Mouse (Mus musculus): ENCODE measurements around the gene Sel1l.
A peak's percentile ranks its signal among the peaks of the same experiment; 100 is the strongest.
"Not testable (repeated sequence)": the region's sequence is repeated elsewhere in the genome, so short reads cannot be mapped to it uniquely, and the experiment has no call there.

Gene Sel1l

GRCm38 (mm10) chr12:91815990-91816389, 33.0 kb downstream of the Sel1l start:
- peak; percentile 65 for DNase-seq

DNA sequence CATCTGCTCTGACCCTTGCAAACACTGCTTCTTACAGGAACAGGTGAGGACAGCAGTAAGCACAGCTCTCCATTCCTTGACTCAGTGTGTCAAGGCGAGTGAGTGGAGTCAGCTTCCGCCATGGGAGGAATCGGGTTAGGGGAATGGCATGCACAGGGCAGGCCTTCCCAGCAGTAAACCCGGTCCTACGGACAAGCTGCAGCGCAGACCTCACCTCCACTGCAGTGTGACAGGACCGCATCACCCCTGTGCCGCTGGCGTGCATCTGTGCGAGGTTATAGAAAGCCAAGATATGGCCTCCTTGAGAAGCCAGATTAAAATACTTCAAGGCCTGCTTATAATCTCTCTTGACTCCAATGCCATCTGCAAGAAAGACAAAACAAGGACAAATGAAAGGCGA, 33.4 kb downstream of the Sel1l start:
- DNase-seq, result no peak

GRCm38 (mm10) chr12:91808911-91809310, 40.0 kb downstream of the Sel1l start:
- DNase-seq, result no peak

DNA sequence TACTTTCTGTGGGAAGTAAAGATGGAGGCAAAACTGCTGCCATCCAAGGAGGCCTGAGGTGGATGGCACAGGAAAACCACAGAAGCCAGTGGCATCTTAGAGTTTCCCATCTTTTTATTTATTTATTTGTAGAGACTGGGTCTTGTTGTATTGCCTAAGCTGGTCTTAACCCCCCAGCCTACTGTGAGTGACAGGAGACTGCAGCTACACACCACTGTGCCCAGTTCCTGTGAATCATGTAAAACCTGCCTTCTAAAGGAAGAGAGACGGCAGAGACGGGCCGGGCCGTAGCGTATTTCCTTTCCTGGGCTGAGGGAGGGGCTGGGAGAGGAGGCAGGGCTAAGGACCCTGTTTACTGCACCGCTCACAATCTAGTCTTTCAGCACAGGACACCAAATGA, 41.2 kb downstream of the Sel1l start:
- DNase-seq, result no peak

GRCm38 (mm10) chr12:91807095-91807494, 41.9 kb downstream of the Sel1l start:
- no peak for DNase-seq

DNA sequence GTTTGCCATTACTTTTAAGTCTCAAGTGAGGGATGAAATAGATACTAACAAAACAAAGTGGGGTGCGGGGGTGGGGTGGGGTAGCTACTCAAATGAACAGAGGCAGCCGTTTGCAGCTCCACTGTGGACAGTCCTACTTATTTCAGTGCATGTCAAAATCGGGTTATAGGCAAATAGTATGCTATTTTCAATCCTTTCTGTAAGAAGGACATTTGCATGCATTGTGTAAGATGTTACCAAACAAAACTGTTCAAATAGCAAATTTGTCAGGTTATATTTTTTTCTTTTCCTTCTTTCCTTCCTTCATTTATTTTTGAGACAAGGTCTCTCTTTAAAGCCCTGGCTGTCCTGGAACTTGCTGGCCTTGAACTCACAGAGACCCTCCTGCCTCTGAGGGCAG, 44.7 kb downstream of the Sel1l start:
- no peak for DNase-seq

GRCm38 (mm10) chr12:91803207-91803932, 45.6 kb downstream of the Sel1l start:
- no peak for DNase-seq

GRCm38 (mm10) chr12:91802586-91803206, 46.3 kb downstream of the Sel1l start:
- no peak for DNase-seq

- no peak for DNase-seq
These were observed 48.0 kb downstream of the Sel1l start for GRCm38 (mm10) chr12:91800861-91801385.

DNA sequence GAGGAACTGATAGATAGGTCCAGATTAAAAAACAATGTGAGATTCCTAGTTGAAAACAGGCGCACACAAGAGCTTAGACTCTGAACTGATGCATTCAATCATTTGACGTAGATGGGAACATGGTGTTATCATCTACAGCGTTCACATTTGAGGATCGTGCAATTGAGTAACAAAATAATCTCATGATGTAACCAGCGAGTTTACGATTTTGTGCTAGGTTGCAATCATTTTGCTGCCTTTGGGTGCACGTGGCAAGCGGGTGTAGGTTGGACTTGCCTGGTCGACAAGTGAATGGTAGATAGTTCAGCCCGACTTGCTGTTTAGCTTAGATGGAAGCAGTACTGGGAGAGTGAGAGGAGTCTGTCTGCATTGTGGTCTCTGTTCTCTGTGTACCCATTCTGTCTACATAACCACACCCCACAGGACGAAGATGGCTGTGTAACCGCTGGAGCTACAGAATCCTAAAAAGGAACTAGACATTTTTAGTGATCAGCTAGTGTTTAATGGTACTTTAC, 49.1 kb downstream of the Sel1l start:
- no peak for DNase-seq

DNA sequence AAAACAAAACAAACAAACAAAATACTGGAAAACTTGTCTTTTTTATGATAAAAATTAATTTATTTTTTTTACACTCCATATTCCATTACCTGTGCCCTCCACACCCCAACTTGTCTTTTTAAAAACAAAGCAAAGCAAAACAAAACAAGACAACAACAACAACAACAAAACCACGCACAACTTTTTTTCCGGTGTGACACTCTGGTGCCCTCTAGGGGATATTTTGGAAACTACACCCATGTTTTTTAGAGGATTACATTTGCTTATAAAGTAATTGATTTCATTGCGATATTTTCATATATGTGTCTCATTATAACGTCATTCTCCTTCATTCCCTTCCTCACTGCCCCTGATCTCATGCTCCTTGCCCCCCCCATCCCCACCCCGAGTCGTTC, 49.6 kb downstream of the Sel1l start:
- no peak for DNase-seq

DNA sequence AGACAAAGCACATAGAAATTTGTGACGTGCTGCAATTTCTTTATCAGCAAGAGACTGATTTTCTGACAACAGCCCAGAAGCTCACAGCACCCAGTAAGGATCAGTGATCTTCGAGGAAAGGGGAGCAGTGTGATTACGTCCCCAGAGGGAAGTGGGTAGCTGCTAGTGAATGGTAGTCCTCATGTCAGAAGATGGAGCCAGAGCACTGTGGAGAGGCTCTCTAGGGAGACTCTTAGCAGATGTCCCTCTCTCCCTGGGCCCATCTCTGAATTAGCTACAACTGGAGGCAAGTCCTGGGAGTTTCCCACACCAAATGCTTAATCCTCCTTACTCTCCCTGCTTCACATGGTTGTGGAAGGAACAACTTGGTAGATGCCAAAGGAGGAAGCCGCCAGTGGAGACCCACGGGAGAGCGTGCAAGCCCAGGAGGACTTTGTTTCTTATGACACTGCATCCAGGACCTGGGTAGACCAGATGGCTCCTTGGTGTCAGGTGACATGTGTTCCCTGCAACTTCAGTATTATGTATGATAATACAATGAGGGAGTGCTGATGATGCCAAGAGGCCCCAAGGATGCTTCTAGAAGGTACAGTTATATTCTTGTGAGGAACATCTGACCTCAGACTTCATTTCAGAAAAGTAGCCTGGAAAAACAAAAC, 50.1 kb downstream of the Sel1l start:
- DNase-seq, result peak; percentile 39

GRCm38 (mm10) chr12:91796774-91797173, 52.2 kb downstream of the Sel1l start:
- DNase-seq, result peak; percentile 41

DNA sequence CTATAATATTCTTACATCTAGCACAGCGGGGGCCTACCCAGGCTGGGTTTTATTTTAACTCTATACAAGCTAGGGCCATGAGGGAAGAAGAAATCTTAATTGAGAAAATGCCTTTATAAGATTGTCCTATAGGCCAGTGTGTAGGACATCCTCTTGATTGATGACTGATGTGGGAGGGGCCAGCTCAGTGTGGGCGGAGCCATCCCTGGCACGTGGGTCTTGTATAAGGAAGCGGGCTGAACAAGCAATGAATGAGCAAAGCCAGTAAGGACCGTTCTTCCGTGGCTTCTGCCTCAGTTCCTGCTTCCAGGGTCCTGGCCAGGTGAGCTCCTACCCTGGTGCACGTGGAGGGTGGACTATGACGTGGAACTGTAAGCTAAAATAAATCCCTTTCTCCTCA, 55.7 kb downstream of the Sel1l start:
- no peak for DNase-seq

- DNase-seq, result no peak
These were observed 57.1 kb downstream of the Sel1l start for GRCm38 (mm10) chr12:91791822-91792221.

- DNase-seq, result peak; percentile 78
These were observed 59.2 kb downstream of the Sel1l start for GRCm38 (mm10) chr12:91789801-91790200.

- DNase-seq, result not testable (repeated sequence)
These were observed 60.5 kb downstream of the Sel1l start for GRCm38 (mm10) chr12:91788446-91788845.

- no peak for DNase-seq
These were observed 61.0 kb downstream of the Sel1l start, which contains the start of gene Ston2 for GRCm38 (mm10) chr12:91787959-91788437. Gene Ston2, minus strand, starts transcription at chr12:91788387.

DNA sequence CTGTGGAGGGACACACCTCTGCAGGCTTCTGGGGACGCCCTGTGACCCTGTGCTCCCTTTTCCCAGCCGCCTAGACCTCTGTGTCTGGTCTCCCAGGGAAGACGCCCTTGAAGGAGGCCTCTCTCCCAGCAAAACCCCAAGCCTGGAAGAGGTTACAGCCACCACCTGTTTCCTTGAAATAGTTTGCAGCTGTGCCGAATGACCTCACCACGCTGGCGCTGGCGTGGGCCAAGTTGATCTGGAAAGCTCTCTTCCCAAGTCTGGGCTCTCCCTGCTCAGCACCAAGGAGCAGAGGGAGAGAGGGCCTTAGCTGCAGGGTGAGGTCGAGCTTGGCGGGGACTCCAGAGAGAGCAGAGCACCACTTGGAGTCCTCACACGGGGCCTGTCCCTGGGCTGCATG, 62.6 kb downstream of the Sel1l start:
- peak; percentile 39 for DNase-seq

- no peak for DNase-seq
These were observed 67.5 kb downstream of the Sel1l start for GRCm38 (mm10) chr12:91781432-91781831.

- no peak for DNase-seq
These were observed 68.4 kb downstream of the Sel1l start for GRCm38 (mm10) chr12:91780531-91780930.

- peak; percentile 90 for DNase-seq
These were observed 70.0 kb downstream of the Sel1l start for GRCm38 (mm10) chr12:91779004-91779365.

- peak; percentile 79 for DNase-seq
These were observed 70.5 kb downstream of the Sel1l start for GRCm38 (mm10) chr12:91778211-91779003.

Data from kidney, postnatal 10 days (tissue).